9 mouse cellular contexts compared by ENCODE assay signal in the genomic region with DNA sequence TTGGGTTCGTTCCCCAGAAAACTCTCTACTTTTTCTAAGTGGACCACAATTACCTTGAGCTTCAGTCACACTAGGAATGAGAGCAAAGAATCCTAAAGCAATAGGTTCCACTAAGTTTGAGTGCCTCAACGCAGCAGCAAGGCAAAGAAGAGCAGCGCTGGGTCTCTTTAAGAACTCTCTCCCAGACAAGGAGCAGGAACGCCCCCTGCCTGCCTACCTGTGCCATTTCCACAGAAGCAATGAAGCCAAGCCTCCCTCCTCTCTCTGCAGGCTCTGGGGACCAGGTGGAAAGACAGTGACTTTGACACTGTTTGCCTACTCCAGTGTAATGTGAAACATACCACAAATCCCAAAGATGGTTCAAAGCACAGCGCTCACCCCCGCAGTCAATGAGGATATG. TPM values are rescaled to one million over a fixed set of nuclear protein-coding genes. Genes with fewer than 3 reads are reported as not detected.
DNase-seq lines count a peak whose midpoint lies in the region; TF ChIP-seq lines count a peak whose summit lies in the region.
"Had no signal": no experiment of that assay in that cellular context is flagged by ENCODE, and none has a peak within 500 bp of the region (broad histone marks: within the 10 kb centered on the region; RNA-seq: fewer than 3 reads in every experiment).

No protein-coding gene starts in this region.

- no peak for TF ChIP-seq POLR2A in small intestine, adult 2 months (IDR thresholded peaks at IDR 0.05; ENCODE audit: low read depth, low read length)
- no peak for TF ChIP-seq POLR2A in thymus, adult 2 months (IDR thresholded peaks at IDR 0.05; ENCODE audit: control insufficient read depth, extremely low read depth, insufficient read depth, low read length, poor library complexity)

- H3K4me1 ChIP-seq in small intestine, adult 2 months (ENCODE audit: control insufficient read depth, insufficient read depth, insufficient read length, low read length): no peaks in the 10 kb centered on the region
- no peaks in the 10 kb centered on the region for H3K4me1 ChIP-seq in thymus, adult 2 months (replicated peaks; ENCODE audit: control insufficient read depth, insufficient read depth, low read length)

- H3K27me3 ChIP-seq in small intestine, adult 2 months (ENCODE audit: control insufficient read depth, insufficient read depth, low read length): no peaks in the 10 kb centered on the region
- H3K27me3 ChIP-seq in thymus, adult 2 months (ENCODE audit: control insufficient read depth, insufficient read depth, low read length): no peaks in the 10 kb centered on the region

- no peak overlapping the region for H3K4me3 ChIP-seq in small intestine, adult 2 months (ENCODE audit: low read depth, low read length)
- no peak overlapping the region for H3K4me3 ChIP-seq in thymus, adult 2 months (ENCODE audit: control insufficient read depth, insufficient read depth, low read length)
- H3K4me3 ChIP-seq: limb, embryonic 13.5 days had no signal

- DNase-seq in cerebellum, adult 8-10 months: peak; percentile 1
- DNase-seq in cerebellum, adult 11 months: no peak
- DNase-seq in left cerebral cortex, adult 18-20 months (ENCODE audit: low spot score in 2 of 2): peak; percentile 12 to 28
- DNase-seq in left cerebral cortex, adult 9 months (ENCODE audit: low spot score in 2 of 2): no peak
- DNase-seq in adrenal gland, postnatal 36 days: peak; percentile 23 to 46
- DNase-seq in kidney, postnatal 10 days: peak; percentile 66
- DNase-seq in thymus, adult 2 months: no peak

- H3K36me3 ChIP-seq in small intestine, adult 2 months (ENCODE audit: control insufficient read depth, insufficient read depth, low read length): no peaks in the 10 kb centered on the region
- no peaks in the 10 kb centered on the region for H3K36me3 ChIP-seq in thymus, adult 2 months (ENCODE audit: control insufficient read depth, insufficient read depth, low read length)
- H3K36me3 ChIP-seq: limb, embryonic 13.5 days had no signal

- WGBS in small intestine, adult 2 months: 36% methylated on average over 6 of the region's 6 CpGs
- 95% methylated on average over 6 of the region's 6 CpGs for WGBS in thymus, adult 2 months

- TF ChIP-seq CTCF in small intestine, adult 2 months (IDR thresholded peaks at IDR 0.05; ENCODE audit: extremely low read depth, insufficient read length, insufficient replicate concordance, low read depth, low read length): peak; percentile 32; the same call in 1 of the 2 replicates
- TF ChIP-seq CTCF in thymus, adult 2 months (IDR thresholded peaks at IDR 0.05; ENCODE audit: borderline replicate concordance, control insufficient read depth, extremely low read depth, insufficient read depth, low read length, poor library complexity): no peak

- no peak overlapping the region for H3K27ac ChIP-seq in small intestine, adult 2 months (ENCODE audit: insufficient read depth, low read depth, low read length)
- no peak overlapping the region for H3K27ac ChIP-seq in thymus, adult 2 months (ENCODE audit: control insufficient read depth, insufficient read depth, low read length)
- H3K27ac ChIP-seq: limb, embryonic 13.5 days had no signal

RNA-seq across cellular contexts. Expression of a gene that starts 42.2 kb away (rescaled TPM):
- total RNA-seq in left cerebral cortex, adult 18-20 months (2021): under 1 TPM; 0.63 to 0.73 TPM
- under 1 TPM; 0.50 to 0.79 TPM for total RNA-seq in adrenal gland, postnatal 36 days (2021)
- polyA plus RNA-seq in small intestine, adult 2 months (2012; rRNA removed): 0.22 TPM in 2 replicates
- polyA plus RNA-seq in thymus, adult 2 months (2012; rRNA removed): 0.50 and 0.57 TPM in 2 replicates

Comparison
In these comparisons a context has a peak if more than half of its experiments do, and no peak if none do; other contexts are left out.
1. DNase-seq: peak in cerebellum, adult 8-10 months (single experiment), left cerebral cortex, adult 18-20 months (2 of 2), adrenal gland, postnatal 36 days (2 of 2) and kidney, postnatal 10 days (single experiment); none in cerebellum, adult 11 months (single experiment), left cerebral cortex, adult 9 months (0 of 2) and thymus, adult 2 months (single experiment).